Mouse (Mus musculus) granulocyte monocyte progenitor cell, adult 5-6 weeks (primary cell): ENCODE measurements around the gene Map3k12. TPM values are rescaled to one million over a fixed set of nuclear protein-coding genes. Genes with fewer than 3 reads are reported as not detected.

Experiments used
- ATAC-seq: replicated peaks from 2 replicates; pipeline ENCODE4 v1.8.0; 2016; ENCODE audit warnings: mild to moderate bottlenecking, moderate TSS enrichment, inconsistent platforms; ENCODE audit not compliant: poor library complexity, severe bottlenecking
- total RNA-seq, 2 experiments: library from RNA; stranded (forward) in 1 of 2; stranded (reverse) in 1 of 2; fragments of 200-712, 200-1000 nt in 1 of 2; fragments of >200 nt in 1 of 2; fragmentation: Nextera tagmentation in 1 of 2; gene quantifications; 2 replicates each; pipeline ENCODE4 v1.2.3; 2014 to 2017

Gene Map3k12
- total RNA-seq (2014; fragmentation: Nextera tagmentation): 0.38 TPM in 1 of 2 replicates, not detected in the other
- 0.26 and 0.60 TPM in 2 replicates for total RNA-seq (2017)

DNA sequence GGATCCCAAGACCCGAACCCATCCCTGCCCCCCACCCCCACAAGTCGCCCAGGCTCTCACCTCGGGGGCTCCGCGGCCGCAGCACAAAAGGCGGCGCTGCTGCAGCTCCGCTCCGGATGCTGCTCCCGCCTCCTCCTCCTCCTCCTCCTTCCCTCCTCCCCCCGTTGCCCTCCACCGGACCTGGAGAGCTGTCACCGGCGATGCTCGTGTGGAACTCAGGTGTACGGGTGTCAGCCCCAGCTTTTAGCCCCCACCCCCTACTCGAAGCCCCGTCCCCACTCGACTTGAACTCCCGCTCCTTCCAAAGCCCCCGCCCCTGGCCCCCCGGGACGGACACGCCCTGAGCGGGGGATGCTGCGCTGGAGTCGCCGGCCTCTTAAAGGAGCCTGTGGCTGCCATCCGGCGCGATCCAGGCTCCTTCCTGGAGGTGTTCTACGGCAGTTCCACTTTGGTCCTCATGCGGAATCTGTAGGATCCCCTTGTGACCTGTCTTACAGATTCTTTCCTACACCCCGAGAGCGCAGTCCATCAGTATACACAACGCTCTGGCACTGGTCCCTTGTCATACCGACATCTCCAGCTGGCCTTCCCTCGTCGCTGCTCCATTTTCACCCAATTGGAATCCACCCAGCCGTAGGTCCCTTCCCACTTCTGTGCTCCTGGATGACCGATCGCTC, at the start of gene Map3k12:
Gene Map3k12 (minus strand): TSS at position 337 of the 677 bp plus-strand sequence.
- peak; percentile 10 for ATAC-seq

GRCm38 (mm10) chr15:102563681-102564080, 46.8 kb upstream of the Map3k12 start:
- ATAC-seq: no peak

DNA sequence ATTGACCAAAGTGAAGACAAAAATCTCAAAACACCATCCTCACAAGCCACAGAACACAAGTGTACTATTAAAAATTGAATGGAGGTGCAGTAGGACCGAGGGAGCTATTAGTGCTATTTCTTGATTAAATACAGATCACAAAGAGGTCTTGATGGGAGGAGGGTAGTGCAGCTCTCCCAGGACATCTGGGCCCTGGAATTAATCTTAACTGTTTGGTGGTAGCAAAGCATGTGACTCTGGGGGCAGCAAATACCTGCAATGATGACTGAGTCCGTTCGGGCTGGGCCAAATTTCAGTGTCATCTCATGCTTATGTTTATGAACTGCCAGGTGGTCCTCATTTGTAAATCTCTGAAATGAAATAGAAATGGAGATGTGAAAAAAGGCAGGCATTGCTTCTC, 46.2 kb upstream of the Map3k12 start:
- no peak for ATAC-seq

- no peak for ATAC-seq
These were observed 45.6 kb upstream of the Map3k12 start for GRCm38 (mm10) chr15:102562491-102562890.

DNA sequence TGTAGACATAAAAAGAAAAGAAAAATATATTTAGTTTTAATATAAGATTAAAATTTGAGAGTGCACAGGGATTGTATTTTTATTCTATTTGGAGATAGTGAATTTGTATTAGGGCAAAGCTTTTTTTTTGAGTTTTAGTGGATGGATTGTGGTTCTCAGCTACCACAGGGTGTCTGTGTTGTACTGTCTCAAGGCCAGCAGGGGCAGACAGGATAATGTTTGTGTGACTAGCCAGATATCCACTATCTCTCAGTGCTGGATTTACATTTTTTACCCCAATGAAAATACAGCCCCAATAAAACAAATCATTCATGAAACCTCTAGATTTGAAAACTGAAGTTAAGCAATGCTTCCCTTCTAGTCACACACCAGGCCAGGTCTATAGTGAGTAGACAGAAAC, 40.7 kb upstream of the Map3k12 start:
- ATAC-seq: no peak

GRCm38 (mm10) chr15:102555581-102555980, 38.7 kb upstream of the Map3k12 start:
- ATAC-seq: no peak

GRCm38 (mm10) chr15:102552599-102552998, 35.7 kb upstream of the Map3k12 start:
- no peak for ATAC-seq

DNA sequence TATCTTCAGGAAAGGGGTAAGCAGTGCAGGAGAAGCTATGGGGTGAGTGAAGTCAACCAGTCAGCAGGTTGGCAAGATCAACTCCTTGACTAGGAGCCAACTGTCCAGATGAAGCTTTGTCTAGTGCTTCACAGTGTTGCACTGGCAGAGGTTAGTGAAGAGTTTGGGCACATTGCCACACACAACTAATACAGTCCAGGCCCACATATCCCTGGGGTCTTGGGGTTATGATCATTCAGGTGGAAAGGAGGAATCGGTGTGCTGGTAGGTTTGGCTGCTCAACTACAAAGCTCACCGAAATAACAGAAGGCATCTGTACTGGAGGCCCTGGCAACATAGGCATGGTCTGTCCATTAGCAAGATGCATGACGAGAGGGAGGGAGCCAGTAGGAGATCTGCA, 30.6 kb upstream of the Map3k12 start:
- no peak for ATAC-seq

DNA sequence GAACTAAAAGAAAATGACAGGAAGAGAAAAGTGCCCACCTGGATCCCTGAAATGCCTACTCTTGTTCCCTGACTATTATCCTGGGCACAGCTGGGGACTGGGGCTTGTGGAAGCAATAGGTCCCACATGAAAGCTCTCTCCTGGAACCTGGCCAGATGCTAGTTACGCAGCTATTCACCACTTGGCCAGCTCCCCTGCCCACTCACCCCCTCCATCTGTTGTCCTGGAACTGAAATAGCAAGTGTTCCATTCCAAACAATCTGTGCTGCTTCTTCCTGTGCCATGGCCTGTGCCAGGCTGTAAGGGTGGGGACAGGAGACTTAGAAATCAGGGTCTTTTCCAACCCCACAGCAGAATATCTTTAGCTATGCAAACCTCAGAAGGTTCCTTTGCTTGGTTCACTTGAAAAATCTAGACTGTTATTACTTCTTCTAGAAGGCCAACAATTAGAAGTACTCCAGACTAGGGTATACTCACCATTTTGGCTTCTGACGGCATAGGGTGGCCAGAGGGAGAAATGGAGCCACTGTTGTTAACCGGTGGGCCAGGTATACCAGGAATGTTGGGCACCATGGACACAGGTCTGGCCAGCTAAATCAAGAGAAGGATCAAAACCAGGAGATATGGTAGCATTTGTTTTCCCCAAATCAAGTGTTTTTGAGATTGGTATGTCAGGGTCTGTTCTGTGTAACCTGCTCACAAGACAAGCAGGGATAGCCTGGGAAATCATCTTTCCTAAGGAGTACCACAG, 30.0 kb upstream of the Map3k12 start:
- no peak for ATAC-seq

DNA sequence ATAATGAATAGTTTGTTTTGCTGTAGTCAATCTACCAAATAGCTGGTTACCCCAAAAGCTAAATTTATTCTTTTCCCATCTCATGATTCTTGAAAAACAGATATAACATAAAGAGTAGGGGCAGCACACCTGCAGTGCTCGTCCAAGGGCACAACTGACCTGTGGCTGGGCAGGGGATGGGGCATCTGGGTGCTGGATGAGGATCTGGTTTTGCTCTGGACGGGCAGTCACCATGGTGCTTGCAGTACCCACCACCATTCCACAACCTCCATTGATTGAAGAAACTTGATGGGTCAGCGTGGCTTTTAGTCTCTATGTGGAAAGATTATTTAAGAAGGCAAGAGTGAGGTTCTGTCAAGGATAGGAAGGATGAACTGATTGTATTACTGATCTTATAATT, 29.4 kb upstream of the Map3k12 start:
- no peak for ATAC-seq

DNA sequence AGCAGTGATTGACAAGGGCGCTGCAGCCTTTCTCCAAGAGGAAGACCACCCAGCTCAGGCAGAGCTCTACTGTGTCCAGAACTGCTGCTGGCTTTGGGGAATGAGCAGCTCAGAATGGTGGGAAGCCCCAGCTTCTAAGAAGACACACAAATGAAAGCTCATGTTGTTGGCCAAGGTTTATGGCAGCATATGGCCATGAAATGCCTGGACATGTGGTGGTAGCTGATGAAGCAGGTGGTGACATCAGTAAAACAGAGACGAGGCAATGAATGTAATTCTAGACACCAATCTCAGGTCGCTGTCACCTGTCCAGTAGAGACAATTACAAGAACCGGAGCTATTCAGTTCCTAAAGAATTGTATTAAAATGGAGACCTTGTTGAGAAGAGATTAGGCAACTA, 27.9 kb upstream of the Map3k12 start:
- ATAC-seq: no peak

- ATAC-seq: no peak
These were observed 17.1 kb upstream of the Map3k12 start for GRCm38 (mm10) chr15:102533926-102534325.

DNA sequence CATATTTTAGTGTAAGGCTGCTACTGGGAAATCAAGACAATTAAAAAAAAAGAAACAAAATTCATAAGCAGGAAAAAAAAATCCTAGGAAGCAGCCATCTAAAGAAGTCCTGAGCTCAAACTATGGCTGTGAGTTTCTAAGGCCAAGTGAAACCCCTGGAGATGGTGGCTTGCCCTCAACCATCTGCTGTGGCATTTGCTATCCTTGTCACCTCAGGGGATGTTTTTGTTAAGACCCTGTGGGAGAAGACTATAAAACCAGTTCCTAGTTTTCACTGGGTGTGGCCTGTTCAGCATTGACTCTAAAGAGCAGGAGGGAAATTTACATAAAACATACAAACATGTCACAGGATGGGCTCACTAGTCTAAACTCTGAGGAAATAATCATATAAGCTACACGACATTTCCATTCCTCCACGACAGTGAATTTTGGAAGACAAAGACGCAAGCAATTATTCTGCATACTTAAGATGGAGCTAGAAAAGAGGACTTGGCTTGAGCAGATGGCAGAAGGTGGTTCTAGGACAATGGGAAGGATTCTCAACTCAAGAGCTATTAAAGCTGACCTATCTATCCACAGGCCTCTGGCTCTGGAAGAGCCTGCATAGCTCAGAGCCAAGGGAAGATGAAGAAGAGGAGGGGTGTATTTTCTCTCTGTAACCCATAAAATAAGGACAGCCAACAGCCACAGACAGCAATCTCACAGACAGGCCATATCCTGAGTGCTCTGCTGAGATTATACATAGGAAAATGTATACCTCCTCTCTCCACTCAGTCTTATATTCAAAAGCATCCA, 15.4 kb upstream of the Map3k12 start:
- no peak for ATAC-seq

DNA sequence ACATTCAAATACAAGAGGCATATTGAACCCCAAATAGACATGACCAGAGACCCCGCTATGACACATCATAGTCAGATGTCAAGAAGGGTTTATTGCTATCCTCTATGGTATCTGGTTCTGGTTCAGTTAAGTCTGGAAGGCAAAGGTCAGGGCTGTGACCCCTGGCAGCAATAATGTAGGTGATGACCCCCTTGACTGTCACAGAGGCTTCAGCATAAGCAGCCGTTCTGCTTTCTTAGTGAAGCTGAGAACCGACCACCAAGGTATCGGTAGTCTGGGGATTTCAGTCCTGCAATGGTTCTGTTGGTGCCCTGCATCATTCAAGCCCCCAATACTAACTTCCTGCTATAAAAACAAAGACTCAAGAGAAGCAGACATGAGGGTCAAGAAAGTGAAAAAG, 14.7 kb upstream of the Map3k12 start:
- no peak for ATAC-seq

- ATAC-seq: no peak
These were observed 13.7 kb upstream of the Map3k12 start for GRCm38 (mm10) chr15:102530566-102530965.

DNA sequence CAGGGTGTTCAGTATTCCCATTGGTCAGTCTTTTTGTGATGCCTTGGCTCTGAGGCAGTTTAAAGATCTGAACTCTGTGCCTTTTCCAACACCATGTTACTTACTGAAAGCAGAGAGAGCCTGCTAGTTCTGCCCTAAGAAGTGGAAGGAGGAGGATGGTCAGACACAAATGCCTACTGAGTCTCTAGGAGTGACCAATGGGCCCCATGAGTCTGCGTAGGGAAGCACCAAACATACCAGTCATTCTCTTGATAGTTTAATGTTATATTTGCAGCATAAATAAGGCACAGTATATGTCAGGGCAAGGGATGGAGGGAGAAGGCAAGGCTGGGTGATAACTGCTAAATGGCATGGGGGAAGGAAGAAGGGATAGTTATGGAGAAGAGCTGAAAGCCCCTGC, 11.5 kb upstream of the Map3k12 start:
- ATAC-seq: no peak

GRCm38 (mm10) chr15:102527936-102528335, 11.1 kb upstream of the Map3k12 start:
- ATAC-seq: no peak

- no peak for ATAC-seq
These were observed 9.5 kb upstream of the Map3k12 start for GRCm38 (mm10) chr15:102526111-102527002.

GRCm38 (mm10) chr15:102524892-102525485, 8.1 kb upstream of the Map3k12 start, which contains the start of gene Npff:
TSS of gene Npff (minus strand) at chr15:102524942.
- peak; percentile 79 for ATAC-seq

GRCm38 (mm10) chr15:102521480-102521879, 4.6 kb upstream of the Map3k12 start:
- no peak for ATAC-seq
